Mouse (Mus musculus): ENCODE measurements around the gene Igsf9. TPM values are rescaled to one million over a fixed set of nuclear protein-coding genes. Genes with fewer than 3 reads are reported as not detected.

Igsf9 gene
- total RNA-seq, 1 experiment from 2014 or later, result 1.1 TPM

- no peak for ATAC-seq (replicated peaks in 1 of 2; ENCODE audit: insufficient read depth in 1 of 2, low FRiP score in 2 of 2, low TSS enrichment in 1 of 2, low read depth in 1 of 2, poor library complexity in 2 of 2, severe bottlenecking in 2 of 2)
Observed at GRCm38 (mm10) chr1:172461602-172462001, 20.0 kb upstream of the Igsf9 start.

GRCm38 (mm10) chr1:172462534-172462933 lies 19.1 kb upstream of the Igsf9 start:
- ATAC-seq (replicated peaks in 1 of 2; ENCODE audit: insufficient read depth in 1 of 2, low FRiP score in 2 of 2, low TSS enrichment in 1 of 2, low read depth in 1 of 2, poor library complexity in 2 of 2, severe bottlenecking in 2 of 2), result no peak

- ATAC-seq (replicated peaks in 1 of 2; ENCODE audit: insufficient read depth in 1 of 2, low FRiP score in 2 of 2, low TSS enrichment in 1 of 2, low read depth in 1 of 2, poor library complexity in 2 of 2, severe bottlenecking in 2 of 2), result peak; percentile 29 to 69
Observed at GRCm38 (mm10) chr1:172463387-172464333, 17.9 kb upstream of the Igsf9 start.

- no peak for ATAC-seq (replicated peaks in 1 of 2; ENCODE audit: insufficient read depth in 1 of 2, low FRiP score in 2 of 2, low TSS enrichment in 1 of 2, low read depth in 1 of 2, poor library complexity in 2 of 2, severe bottlenecking in 2 of 2)
Observed at GRCm38 (mm10) chr1:172468301-172468877, 13.2 kb upstream of the Igsf9 start.

GRCm38 (mm10) chr1:172469373-172469772 lies 12.2 kb upstream of the Igsf9 start:
- ATAC-seq (replicated peaks in 1 of 2; ENCODE audit: insufficient read depth in 1 of 2, low FRiP score in 2 of 2, low TSS enrichment in 1 of 2, low read depth in 1 of 2, poor library complexity in 2 of 2, severe bottlenecking in 2 of 2), result no peak

- no peak for ATAC-seq (replicated peaks in 1 of 2; ENCODE audit: insufficient read depth in 1 of 2, low FRiP score in 2 of 2, low TSS enrichment in 1 of 2, low read depth in 1 of 2, poor library complexity in 2 of 2, severe bottlenecking in 2 of 2)
Observed at GRCm38 (mm10) chr1:172469810-172470448, 11.7 kb upstream of the Igsf9 start.

- ATAC-seq (replicated peaks in 1 of 2; ENCODE audit: insufficient read depth in 1 of 2, low FRiP score in 2 of 2, low TSS enrichment in 1 of 2, low read depth in 1 of 2, poor library complexity in 2 of 2, severe bottlenecking in 2 of 2), result no peak
Observed at GRCm38 (mm10) chr1:172472909-172473308, 8.7 kb upstream of the Igsf9 start.

- ATAC-seq (replicated peaks in 1 of 2; ENCODE audit: insufficient read depth in 1 of 2, low FRiP score in 2 of 2, low TSS enrichment in 1 of 2, low read depth in 1 of 2, poor library complexity in 2 of 2, severe bottlenecking in 2 of 2), result no peak
Observed at GRCm38 (mm10) chr1:172474196-172474595, 7.4 kb upstream of the Igsf9 start.

GRCm38 (mm10) chr1:172475054-172475741 lies 6.4 kb upstream of the Igsf9 start, which contains the start of gene Slamf9:
Gene Slamf9, plus strand, starts transcription at chr1:172475358.
- ATAC-seq (replicated peaks in 1 of 2; ENCODE audit: insufficient read depth in 1 of 2, low FRiP score in 2 of 2, low TSS enrichment in 1 of 2, low read depth in 1 of 2, poor library complexity in 2 of 2, severe bottlenecking in 2 of 2), result peak; percentile 71 to 72

- ATAC-seq (replicated peaks in 1 of 2; ENCODE audit: insufficient read depth in 1 of 2, low FRiP score in 2 of 2, low TSS enrichment in 1 of 2, low read depth in 1 of 2, poor library complexity in 2 of 2, severe bottlenecking in 2 of 2), result peak; percentile 27 to 47; a peak in 3 of 4 replicates
Observed at GRCm38 (mm10) chr1:172478020-172478419, 3.6 kb upstream of the Igsf9 start.

- ATAC-seq (replicated peaks in 1 of 2; ENCODE audit: insufficient read depth in 1 of 2, low FRiP score in 2 of 2, low TSS enrichment in 1 of 2, low read depth in 1 of 2, poor library complexity in 2 of 2, severe bottlenecking in 2 of 2), result no peak
Observed at GRCm38 (mm10) chr1:172480376-172480775, 1.2 kb upstream of the Igsf9 start.

GRCm38 (mm10) chr1:172481111-172481510 lies 477 bp upstream of the Igsf9 start:
- ATAC-seq (replicated peaks in 1 of 2; ENCODE audit: insufficient read depth in 1 of 2, low FRiP score in 2 of 2, low TSS enrichment in 1 of 2, low read depth in 1 of 2, poor library complexity in 2 of 2, severe bottlenecking in 2 of 2), result no peak

- ATAC-seq (replicated peaks in 1 of 2; ENCODE audit: insufficient read depth in 1 of 2, low FRiP score in 2 of 2, low TSS enrichment in 1 of 2, low read depth in 1 of 2, poor library complexity in 2 of 2, severe bottlenecking in 2 of 2), result no peak
Observed at GRCm38 (mm10) chr1:172482518-172483360, 1.2 kb downstream of the Igsf9 start.

GRCm38 (mm10) chr1:172483361-172483660 lies 1.7 kb downstream of the Igsf9 start:
- no peak for ATAC-seq (replicated peaks in 1 of 2; ENCODE audit: insufficient read depth in 1 of 2, low FRiP score in 2 of 2, low TSS enrichment in 1 of 2, low read depth in 1 of 2, poor library complexity in 2 of 2, severe bottlenecking in 2 of 2)

GRCm38 (mm10) chr1:172484236-172484635 lies 2.6 kb downstream of the Igsf9 start:
- ATAC-seq (replicated peaks in 1 of 2; ENCODE audit: insufficient read depth in 1 of 2, low FRiP score in 2 of 2, low TSS enrichment in 1 of 2, low read depth in 1 of 2, poor library complexity in 2 of 2, severe bottlenecking in 2 of 2), result no peak

GRCm38 (mm10) chr1:172484671-172485070 lies 3.1 kb downstream of the Igsf9 start:
- ATAC-seq (replicated peaks in 1 of 2; ENCODE audit: insufficient read depth in 1 of 2, low FRiP score in 2 of 2, low TSS enrichment in 1 of 2, low read depth in 1 of 2, poor library complexity in 2 of 2, severe bottlenecking in 2 of 2), result no peak

GRCm38 (mm10) chr1:172485821-172486220 lies 4.2 kb downstream of the Igsf9 start:
- no peak for ATAC-seq (replicated peaks in 1 of 2; ENCODE audit: insufficient read depth in 1 of 2, low FRiP score in 2 of 2, low TSS enrichment in 1 of 2, low read depth in 1 of 2, poor library complexity in 2 of 2, severe bottlenecking in 2 of 2)
